Mouse (Mus musculus) thymus, adult 18-20 months (tissue): Measurements from ENCODE around the gene Atp13a4.

Experiments
- DNase-seq, 2 experiments: peaks; one replicate each; pipeline ENCODE4 v3.0.0; 2022; ENCODE audit warnings: mixed read lengths in 2 of 2

The Atp13a4 gene

DNA sequence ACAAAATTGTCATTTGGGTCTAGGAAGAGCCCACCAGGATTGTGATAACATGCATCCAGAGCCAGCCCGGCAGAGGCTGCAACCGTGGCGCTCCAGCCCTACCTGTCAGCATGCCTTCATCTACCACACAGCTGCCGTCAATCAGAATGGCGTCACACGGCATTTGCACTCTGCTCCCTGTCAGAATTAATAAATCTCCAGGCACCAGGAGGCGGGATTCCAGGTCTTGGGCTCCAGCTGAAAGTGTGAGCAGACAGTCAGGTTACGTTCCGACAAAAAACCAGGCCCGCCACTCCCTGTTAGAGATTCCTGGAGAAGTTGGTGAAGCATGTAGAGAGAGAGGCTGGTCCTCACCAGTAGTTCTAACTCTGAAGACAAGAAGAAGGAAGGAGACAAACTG is 85.3 kb downstream of the Atp13a4 start:
- no peak for DNase-seq

DNA sequence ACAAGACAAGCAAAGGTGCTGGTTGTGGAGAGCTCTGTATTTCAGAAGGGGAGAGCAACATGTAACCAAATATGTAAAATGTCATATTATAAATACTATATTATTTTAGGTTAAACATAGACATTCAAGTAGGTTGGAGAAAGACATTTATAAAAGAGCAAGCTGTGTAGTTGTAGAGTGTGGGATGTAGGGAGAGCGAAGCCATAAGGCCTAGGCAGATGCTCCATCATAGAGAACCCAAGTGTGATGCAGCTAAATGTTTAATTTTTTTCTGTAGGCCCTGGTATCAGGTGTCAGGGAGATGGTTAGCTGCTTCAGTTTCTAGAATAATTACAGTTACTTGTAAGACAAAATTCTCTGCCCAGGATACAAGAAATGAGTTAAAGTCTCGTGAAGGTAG is 87.8 kb downstream of the Atp13a4 start:
- no peak for DNase-seq

DNA sequence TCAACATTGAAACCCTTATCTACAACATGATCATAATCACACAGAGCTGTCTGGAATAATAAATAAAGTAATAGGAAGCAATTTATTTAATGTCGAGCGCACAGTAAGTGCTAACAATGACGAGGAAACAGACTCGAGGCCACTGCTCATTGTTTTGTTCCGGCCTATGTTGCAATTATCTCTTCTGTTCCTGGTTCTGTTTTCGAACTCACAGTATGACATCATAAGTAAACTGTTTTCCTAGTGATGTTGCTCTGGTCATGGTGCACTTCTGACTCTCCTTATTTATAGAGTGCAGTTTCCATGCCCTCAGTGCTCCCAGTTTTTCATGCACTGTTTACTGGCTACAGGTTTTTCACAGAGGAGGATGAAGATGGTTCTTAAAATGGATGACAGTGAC is 91.4 kb downstream of the Atp13a4 start:
- DNase-seq = no peak

DNA sequence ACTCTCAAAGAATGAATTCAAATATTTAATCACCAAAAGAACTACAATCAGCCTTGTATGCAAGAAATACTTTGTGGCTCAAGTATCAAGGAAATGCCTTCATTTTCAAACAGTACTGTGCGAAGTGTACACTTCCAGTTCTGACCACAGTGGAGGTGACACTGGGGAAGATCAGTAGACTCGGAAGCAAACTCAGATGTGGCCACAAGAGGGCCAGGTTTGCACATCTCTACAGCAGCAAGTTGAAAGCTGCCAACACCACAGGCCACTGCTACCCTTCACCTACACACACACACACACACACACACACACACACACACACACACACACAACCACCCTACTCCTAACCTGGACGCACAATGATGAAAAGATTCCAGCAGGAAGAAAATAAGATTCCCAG is 93.0 kb downstream of the Atp13a4 start:
- no peak for DNase-seq

DNA sequence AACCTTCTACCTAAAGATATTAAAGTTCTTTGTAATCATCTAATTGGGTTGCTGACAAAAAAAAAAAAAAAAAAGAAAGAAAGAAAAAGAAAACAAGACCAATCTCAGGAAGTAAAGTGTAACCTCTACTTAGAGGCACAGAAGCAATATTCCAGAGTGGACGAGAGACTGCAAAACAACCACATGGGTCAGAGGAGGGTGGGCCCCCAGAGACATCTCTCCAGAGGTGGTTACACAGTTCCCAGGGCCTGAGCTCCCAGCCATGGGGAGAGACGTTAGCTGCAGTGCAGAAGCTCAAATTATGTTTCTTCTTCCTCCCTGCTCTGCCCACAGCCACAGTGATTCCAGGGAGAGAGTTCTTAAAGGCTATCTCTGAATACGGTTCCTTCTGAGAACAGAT is 102.5 kb downstream of the Atp13a4 start:
- DNase-seq = no peak

DNA sequence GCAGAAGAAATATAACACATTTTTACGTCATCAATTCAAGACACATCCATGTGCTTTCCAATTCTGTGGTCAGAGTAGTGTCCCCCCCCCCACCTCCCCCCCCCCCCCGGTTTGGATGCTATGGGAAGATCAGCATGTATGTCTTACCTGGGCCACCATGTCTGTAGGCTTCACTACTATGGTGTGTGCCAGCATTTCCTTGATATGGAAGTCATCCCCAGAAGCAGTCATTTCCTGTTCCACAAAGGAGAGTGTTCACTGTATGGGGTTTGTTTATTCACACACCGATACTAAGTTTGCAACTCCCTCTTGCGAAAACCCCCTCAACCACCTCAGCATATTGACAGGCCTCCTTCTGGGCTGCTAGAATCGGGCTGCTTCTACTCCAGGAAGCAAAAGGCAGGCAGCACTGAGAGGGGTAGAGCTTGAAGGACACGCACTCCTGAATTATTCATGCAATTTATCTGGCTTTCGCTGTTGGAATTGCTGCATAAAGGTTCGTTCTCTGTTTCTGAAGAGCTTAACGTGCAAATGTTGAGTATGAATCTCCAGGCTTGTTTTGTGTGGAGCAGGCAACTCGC is 103.2 kb downstream of the Atp13a4 start:
- DNase-seq = no peak

DNA sequence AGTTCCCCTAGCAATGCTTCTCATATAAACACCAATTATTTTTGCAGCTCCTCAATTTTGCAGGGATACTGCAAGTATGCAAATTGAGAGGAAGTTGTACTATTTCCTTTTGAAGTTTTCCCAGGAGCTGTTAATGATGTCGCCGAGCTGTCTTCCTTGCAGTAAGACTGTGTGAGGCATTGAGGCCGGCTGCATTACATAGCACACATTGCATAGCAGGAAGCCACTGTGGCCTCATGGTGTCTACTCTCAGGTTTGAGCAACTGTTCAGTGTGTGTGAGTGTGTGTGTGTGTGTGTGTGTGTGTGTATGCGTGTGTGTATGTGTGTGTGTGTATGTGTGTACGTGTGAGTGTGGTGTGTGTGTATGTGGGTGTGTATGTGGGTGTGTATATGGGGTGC is 106.6 kb downstream of the Atp13a4 start:
- DNase-seq = no peak

DNA sequence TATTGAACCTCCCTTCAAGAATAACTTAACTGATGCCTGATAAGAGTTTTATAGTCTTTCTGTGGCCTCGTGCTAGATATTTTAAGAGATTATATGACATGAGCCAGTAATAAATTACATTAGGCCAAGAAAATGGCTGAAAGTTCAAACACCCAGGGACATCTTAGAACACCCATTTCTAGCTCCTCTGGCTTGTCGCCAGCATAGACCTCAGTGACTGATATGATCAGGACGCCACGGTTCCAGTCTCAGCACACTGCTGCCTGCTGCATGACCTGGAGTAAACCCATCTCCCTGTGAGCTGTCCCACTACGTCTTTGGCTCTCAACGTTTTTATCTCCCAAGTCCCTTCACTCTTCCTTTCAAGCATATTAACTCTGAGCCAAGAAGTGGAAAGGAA is 108.9 kb downstream of the Atp13a4 start:
- no peak for DNase-seq

DNA sequence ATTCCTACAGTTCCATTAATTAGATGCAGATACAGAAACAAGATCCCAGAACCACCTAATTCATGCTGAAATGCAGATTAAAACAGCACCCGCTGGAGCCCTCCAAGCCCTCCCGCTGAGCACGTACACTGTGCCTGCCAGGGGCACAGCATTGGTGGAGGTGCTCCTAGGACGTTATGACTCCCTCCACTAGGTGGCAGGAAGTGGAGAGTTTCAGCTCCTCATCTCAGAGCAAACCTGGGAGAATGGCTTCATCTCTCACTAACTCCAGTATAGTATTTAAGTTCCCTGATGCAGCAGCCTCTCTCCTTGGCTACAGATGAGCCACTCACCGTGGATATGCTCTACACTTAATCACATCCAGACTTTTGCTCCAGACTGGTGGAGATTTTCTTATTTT is 110.0 kb downstream of the Atp13a4 start:
- DNase-seq = no peak

DNA sequence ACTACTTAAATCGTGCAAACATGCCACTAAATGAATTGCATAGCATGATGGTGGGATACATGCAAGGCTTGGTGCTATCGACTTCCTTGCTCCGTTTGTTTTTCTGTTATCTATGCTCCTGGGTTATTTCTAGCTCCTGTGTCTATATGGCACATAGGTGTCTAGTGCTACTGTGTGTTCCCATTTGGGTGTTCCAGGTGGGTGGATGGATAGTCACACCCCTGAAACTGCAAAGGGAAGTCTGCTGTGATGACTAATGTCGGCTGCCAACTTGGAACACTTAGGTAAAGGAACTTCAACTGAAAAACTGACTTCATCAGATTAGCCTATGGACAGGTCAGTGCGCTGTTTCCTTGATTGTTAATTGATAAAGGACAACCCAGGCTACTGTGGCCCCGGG is 129.8 kb downstream of the Atp13a4 start:
- DNase-seq = no peak

DNA sequence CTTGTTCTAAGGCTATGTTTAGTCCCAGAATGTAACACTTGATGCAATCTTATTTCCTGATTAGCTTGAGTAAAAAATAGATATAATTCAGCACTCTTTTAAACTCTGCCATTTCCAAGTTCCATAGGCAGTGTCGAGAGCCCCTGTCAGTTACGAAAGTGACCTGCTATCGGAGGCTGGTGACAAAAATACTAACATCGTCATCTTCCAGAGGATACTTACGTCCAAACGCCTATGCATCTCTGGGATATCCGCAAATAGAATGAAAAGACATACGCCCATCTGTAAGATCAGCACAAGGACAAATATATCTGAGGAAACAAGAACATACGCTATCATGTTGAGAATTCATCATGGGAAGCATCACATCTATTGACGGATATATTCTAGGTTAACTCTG is 137.3 kb downstream of the Atp13a4 start:
- DNase-seq = no peak

DNA sequence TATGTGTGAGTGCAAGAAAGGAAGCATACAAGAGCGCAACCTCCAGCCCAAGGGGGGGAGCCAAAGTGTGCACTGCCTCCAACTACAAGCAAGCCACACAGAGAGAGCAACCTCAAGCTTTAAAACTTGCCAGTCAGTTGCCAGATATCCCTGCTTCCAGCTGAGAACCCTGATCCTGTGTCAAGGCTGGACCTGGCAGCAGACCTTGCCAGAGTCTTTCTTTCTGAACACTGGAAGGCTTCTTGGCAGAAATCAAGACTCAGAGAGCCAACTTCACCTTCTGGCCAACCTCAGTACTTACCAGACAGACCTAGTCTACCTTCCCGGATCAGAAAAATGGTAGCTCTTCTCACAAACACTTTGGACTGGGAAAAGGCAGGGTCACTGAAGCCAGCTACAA is 145.6 kb downstream of the Atp13a4 start:
- no peak for DNase-seq

DNA sequence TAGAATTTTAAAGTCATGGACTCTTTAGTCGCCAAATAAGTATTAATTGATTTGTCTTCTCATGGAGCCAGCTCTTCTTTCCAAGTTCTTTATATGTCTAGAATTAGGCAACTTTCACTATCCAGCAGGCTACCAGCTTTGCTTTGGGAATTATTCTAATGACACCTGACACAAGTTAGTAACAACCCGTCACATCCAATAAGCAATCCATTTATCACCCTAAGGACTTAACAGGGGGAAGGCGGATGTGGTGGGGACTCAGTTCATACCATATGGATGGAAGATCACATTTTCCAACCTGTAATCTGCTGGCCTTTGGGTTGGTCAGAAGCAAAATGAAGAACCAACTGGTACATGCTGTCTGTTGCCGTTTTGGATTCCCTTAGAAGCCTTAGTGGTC is 159.9 kb downstream of the Atp13a4 start:
- DNase-seq = no peak

DNA sequence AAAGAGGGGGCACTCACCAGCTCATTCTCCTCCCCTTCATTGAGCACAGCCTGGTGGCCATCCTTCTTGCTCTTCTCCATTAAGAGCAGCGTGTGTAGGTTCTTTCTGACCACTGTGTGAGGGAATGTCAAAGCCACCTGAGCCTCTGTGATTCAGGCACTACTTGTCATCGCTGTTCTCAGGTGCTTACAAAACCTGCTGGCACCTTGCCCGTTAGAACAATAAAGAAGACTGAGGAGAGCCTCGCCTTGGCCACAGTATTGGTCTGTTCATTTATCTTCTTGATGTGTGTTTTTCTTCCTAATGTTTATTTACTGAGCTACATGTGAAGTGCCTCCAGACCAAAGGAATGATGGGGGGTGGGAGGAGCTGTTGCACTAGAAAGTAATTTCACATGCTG is 166.2 kb downstream of the Atp13a4 start, which contains the start of gene Atp13a5:
Atp13a5 (minus strand) TSS at position 275 of the 400 bp plus-strand sequence.
- DNase-seq = no peak

DNA sequence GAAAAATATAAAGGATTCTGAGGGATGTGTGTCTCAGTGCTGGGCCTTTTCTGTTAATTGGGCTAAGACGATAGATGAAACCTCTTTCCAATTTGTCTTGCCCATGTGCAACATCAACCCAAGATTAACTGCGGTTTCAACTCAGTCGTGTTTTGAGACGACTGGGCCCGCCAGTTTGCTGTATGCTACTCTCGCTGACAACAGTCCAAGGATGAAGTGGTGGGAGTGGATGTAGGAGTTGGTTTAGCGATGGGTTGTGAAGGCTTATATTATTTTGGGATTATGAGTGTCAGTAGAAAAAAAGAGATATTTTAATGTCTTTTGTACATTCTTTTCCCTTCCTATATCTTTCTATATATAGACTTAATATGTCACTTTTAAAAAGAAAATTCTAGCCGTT is 170.0 kb downstream of the Atp13a4 start:
- no peak for DNase-seq
